Mouse (Mus musculus) lung, postnatal 10 days (tissue): ENCODE measurements around the gene Olfr645.

Source experiments
- DNase-seq: peaks from one replicate; pipeline ENCODE4 v3.0.0; 2021

Gene Olfr645

DNA sequence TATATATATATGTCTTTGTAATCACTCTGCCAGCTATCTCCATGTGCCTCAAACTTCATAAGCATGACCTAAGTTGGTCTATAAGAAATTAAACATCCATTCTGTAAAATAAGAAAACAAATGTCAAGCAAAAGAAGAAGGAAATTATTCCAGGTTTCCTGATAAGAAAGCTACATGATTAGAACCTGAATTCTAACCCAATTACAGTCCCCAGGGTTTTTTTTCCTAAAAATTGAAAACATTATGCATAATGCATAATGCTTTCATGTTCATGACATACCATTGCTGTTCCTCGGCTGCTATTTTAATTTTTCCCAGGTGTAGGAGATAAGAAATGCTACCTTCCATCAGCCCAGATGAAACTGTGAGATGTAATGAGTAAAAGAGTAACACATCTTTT, at the start of gene Olfr645:
TSS of gene Olfr645 (minus strand) at position 101 of the 400 bp plus-strand sequence.
- no peak for DNase-seq

DNA sequence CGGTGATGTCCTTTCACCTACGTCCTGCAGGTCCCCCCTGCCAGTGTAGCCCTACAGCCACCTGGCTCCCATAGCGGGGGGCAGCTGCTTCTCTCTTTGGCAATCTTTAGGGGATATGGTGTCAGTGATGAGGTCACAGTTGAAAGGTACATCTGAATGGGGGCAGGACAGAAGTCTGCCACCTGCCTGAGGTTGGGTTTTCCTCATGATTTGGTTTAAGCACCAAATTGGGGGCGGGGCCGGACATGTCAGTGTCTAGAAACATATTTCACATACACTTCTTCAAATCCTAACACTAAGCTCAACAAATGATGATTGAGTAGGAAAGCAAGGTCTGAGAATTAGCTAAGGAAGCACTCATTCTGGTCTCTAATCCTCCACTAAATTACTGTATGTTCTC, 44.5 kb upstream of the Olfr645 start, which contains the start of gene Ubqln5:
TSS of gene Ubqln5 (minus strand) at position 101 of the 400 bp plus-strand sequence.
- no peak for DNase-seq

DNA sequence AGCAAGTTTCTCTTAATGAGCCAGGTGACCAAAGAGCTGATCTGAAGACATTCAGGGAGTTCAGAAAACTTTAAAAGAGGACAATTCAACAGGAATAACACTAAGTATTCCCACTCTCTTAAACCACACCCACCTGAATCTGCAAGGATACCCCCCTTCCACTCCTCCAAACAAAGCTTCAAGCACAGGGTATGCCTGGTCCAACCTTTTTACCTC, 19.4 kb upstream of the Olfr645 start, which contains the start of gene Olfr646:
TSS of gene Olfr646 (plus strand) at position 117 of the 216 bp plus-strand sequence.
- no peak for DNase-seq

DNA sequence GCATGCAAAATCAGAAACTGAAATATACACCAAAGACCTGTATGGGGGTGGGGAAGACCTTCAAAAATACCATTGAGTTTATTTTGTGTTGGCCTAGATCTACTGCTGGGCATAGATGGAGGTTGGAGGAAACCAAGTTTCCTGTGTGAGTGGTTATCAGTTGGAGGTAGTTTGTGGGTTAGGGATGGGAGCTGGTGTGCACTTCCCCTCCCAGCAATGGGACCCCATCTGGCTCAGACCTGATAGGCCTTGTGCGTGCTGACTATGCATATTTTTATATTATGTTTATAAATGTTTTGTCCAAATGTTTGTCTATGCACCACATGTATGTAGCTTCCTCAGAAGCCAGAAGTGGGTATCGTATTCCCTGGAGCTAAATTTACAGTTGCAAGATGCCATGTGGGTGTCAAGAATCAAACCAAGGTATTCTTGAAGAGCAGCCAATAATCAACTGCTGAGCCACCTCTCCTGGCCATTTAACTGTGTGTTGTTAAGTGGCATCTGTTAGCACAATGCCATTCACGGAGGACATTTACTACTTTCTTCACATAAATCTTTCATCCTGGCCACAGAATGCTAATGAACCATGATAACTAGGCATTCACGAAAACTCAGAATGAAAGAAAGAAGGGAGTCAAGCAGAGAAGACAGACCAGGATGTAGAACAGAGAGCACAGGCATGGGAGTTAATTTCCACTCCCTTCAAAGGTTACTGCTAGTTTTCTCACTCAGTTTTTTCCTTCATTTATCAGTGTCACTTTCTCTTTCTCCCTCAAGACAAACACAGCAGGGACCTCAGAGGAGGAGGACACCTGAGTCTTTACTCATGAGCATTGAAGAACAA, 18.9 kb upstream of the Olfr645 start:
- DNase-seq = no peak

DNA sequence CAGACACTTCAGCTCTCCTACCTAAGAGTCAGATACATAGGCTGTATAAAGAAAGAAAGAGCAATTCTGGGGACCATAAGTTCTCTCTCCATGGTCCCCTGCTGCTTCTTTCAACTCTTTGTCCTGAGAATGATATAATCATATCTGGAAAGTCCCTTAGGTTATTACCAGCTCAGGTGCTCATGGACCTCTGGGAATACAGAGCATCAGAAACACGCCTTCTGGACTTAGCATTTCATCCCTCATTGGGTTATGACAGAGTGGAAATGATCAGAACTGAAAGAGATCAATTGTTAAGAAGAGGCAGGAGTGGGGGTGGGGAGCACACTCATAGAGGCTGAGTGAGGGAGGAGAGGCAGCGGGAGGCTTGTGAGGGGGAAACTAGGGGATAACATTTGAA, 13.5 kb downstream of the Olfr645 start, which contains the start of gene Olfr644:
TSS of gene Olfr644 (minus strand) at position 101 of the 400 bp plus-strand sequence.
- no peak for DNase-seq

DNA sequence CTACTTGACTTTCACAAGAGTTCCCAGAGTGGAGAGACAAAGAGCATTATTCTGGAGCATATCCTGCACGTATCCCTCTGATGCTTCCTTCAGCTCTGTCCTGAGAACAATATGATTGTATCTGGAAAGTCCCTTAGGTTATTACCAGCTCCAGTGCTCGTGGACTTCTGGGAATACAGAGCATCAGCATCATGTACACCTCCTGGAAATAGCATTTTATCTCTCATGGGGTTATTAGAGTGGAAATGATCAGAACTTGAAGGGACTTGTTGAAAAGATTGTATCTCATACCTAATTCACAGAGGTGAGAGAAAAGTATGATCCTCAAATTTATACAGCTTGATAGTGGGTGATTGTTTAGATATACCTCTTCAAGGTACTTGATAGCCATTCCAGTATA, 23.9 kb downstream of the Olfr645 start, which contains the start of gene 4930516K23Rik:
TSS of gene 4930516K23Rik (minus strand) at position 101 of the 400 bp plus-strand sequence.
- no peak for DNase-seq

DNA sequence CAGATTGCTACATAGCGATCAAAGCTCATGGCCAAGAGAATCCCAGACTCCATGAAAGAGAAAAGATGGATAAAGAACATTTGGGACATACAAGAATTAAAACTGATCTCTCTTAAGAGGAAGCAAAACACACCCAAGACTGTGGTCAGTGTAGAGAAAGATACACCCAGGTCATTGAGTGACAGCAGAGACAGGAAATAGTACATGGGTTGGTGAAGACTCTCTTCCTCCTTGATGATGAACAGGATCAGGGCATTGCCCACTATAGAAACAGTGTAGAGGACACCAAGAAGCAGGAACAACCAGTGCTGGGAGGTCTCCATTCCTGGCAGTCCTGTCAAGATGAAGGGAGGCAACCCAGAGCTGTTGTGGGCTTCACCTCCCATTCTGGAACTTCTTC, 26.1 kb downstream of the Olfr645 start:
- no peak for DNase-seq

DNA sequence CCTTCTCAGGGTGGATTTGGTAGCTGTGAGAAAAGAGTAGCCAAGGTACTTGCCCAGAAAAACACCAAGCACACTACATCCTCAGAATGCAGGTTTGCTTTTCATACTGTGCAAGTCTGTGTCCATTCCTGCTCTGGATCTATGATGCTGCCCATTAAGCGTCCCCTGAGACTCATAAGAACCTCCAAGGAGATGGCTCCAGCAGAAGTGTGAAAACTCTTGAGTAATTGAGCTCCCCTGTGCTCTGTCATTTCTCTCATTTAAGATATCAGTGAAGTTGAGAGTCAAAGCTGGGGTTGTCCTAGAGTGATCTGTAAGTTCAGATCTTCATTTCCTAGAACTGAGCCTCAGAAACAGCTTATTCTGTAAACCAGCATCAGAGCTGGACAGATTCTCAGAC, 32.7 kb downstream of the Olfr645 start, which contains the start of gene Olfr642:
TSS of gene Olfr642 (minus strand) at position 101 of the 400 bp plus-strand sequence.
- DNase-seq = no peak

DNA sequence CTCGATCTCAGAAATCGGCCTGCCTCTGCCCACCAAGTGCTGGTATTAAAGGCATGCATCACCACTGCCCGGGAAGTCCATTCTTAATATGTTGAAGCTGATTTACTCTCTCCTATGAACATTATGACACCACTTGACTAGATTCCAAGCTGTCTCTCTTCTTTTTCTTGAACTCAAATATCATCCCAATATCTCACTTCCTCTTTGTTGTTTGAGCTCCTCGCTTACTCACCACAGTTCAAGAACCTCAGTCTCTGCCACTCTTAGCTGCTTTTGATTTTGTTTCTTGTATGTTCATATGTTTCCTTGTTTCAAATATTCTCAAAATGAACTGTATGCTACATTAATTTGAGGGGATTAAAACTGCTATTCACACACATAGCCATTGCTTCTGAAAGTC, 34.5 kb downstream of the Olfr645 start:
- DNase-seq = no peak

DNA sequence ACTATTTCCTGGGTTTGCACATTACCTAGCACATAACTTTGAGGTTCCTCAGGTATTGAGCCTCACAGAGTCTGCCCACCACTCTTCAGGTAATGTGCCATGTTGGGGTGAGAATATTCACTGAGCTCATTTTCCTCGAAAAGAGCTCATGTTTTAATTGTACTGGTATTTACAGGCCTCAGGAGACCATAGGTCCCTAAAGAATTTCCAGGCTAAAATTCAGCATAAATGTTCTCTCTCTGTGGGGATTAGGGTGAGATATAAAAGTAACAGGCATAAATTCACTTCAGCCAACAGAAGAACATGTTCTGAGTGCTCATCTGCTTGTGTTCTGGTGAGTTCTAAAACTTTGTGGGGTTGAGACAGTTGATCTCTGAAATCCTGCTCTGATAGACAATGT, 50.1 kb downstream of the Olfr645 start, which contains the start of gene Olfr641:
TSS of gene Olfr641 (plus strand) at position 301 of the 400 bp plus-strand sequence.
- DNase-seq = no peak
